Mouse (Mus musculus): ENCODE data around the gene Hist1h2bg. TPM values are rescaled to one million over a fixed set of nuclear protein-coding genes. Genes with fewer than 3 reads are reported as not detected.
A peak's percentile ranks its signal among the peaks of the same experiment; 100 is the strongest.
"Not testable (repeated sequence)": the region's sequence is repeated elsewhere in the genome, so short reads cannot be mapped to it uniquely, and the experiment has no call there.

The Hist1h2bg gene
- total RNA-seq, 1 experiment from 2014 or later = 97.4 TPM

- no peak for ATAC-seq (ENCODE audit: extremely low read depth, insufficient number of reproducible peaks, low FRiP score, poor library complexity, severe bottlenecking)
These were observed 34.0 kb upstream of the Hist1h2bg start for GRCm38 (mm10) chr13:23537006-23537710.

GRCm38 (mm10) chr13:23538249-23538648 is 32.9 kb upstream of the Hist1h2bg start:
- ATAC-seq (ENCODE audit: extremely low read depth, insufficient number of reproducible peaks, low FRiP score, poor library complexity, severe bottlenecking) = no peak

GRCm38 (mm10) chr13:23539821-23540220 is 31.4 kb upstream of the Hist1h2bg start:
- ATAC-seq (ENCODE audit: extremely low read depth, insufficient number of reproducible peaks, low FRiP score, poor library complexity, severe bottlenecking) = not testable (repeated sequence)

GRCm38 (mm10) chr13:23541497-23541896 is 29.7 kb upstream of the Hist1h2bg start:
- no peak for ATAC-seq (ENCODE audit: extremely low read depth, insufficient number of reproducible peaks, low FRiP score, poor library complexity, severe bottlenecking)

- ATAC-seq (ENCODE audit: extremely low read depth, insufficient number of reproducible peaks, low FRiP score, poor library complexity, severe bottlenecking) = not testable (repeated sequence)
These were observed 28.8 kb upstream of the Hist1h2bg start for GRCm38 (mm10) chr13:23542225-23542980.

GRCm38 (mm10) chr13:23542999-23543607 is 28.1 kb upstream of the Hist1h2bg start, which contains the start of gene Hist1h2bh:
Gene Hist1h2bh, minus strand, starts transcription at chr13:23543392.
- peak; percentile 88 for ATAC-seq (ENCODE audit: extremely low read depth, insufficient number of reproducible peaks, low FRiP score, poor library complexity, severe bottlenecking)

- peak; percentile 91 for ATAC-seq (ENCODE audit: extremely low read depth, insufficient number of reproducible peaks, low FRiP score, poor library complexity, severe bottlenecking)
These were observed 27.0 kb upstream of the Hist1h2bg start, which contains the start of gene Hist1h3f for GRCm38 (mm10) chr13:23543965-23544786. Gene Hist1h3f, plus strand, starts transcription at chr13:23544052.

- ATAC-seq (ENCODE audit: extremely low read depth, insufficient number of reproducible peaks, low FRiP score, poor library complexity, severe bottlenecking) = not testable (repeated sequence)
These were observed 26.4 kb upstream of the Hist1h2bg start for GRCm38 (mm10) chr13:23544787-23545120.

GRCm38 (mm10) chr13:23546694-23547093 is 24.5 kb upstream of the Hist1h2bg start:
- no peak for ATAC-seq (ENCODE audit: extremely low read depth, insufficient number of reproducible peaks, low FRiP score, poor library complexity, severe bottlenecking)

GRCm38 (mm10) chr13:23550761-23551145 is 20.4 kb upstream of the Hist1h2bg start:
- no peak for ATAC-seq (ENCODE audit: extremely low read depth, insufficient number of reproducible peaks, low FRiP score, poor library complexity, severe bottlenecking)

GRCm38 (mm10) chr13:23551146-23551834 is 19.9 kb upstream of the Hist1h2bg start, which contains the start of gene Hist1h4f:
Gene Hist1h4f, minus strand, starts transcription at chr13:23551648.
- ATAC-seq (ENCODE audit: extremely low read depth, insufficient number of reproducible peaks, low FRiP score, poor library complexity, severe bottlenecking) = peak; percentile 70

GRCm38 (mm10) chr13:23551931-23552914 is 19.0 kb upstream of the Hist1h2bg start:
- ATAC-seq (ENCODE audit: extremely low read depth, insufficient number of reproducible peaks, low FRiP score, poor library complexity, severe bottlenecking) = no peak

- no peak for ATAC-seq (ENCODE audit: extremely low read depth, insufficient number of reproducible peaks, low FRiP score, poor library complexity, severe bottlenecking)
These were observed 18.2 kb upstream of the Hist1h2bg start, which contains the start of gene Hist1h1d for GRCm38 (mm10) chr13:23552962-23553361. Gene Hist1h1d, plus strand, starts transcription at chr13:23553262.

- ATAC-seq (ENCODE audit: extremely low read depth, insufficient number of reproducible peaks, low FRiP score, poor library complexity, severe bottlenecking) = no peak
These were observed 16.8 kb upstream of the Hist1h2bg start for GRCm38 (mm10) chr13:23554393-23554792.

- peak; percentile 72 for ATAC-seq (ENCODE audit: extremely low read depth, insufficient number of reproducible peaks, low FRiP score, poor library complexity, severe bottlenecking)
These were observed 16.0 kb upstream of the Hist1h2bg start for GRCm38 (mm10) chr13:23554925-23555838.

- ATAC-seq (ENCODE audit: extremely low read depth, insufficient number of reproducible peaks, low FRiP score, poor library complexity, severe bottlenecking) = peak; percentile 58; the same call in 1 of the 2 replicates
These were observed 15.3 kb upstream of the Hist1h2bg start for GRCm38 (mm10) chr13:23555839-23556416.

Data from neutrophil, adult 5-6 weeks (primary cell).